Mouse (Mus musculus): Measurements from ENCODE around the gene Gins2. TPM values are rescaled to one million over a fixed set of nuclear protein-coding genes. Genes with fewer than 3 reads are reported as not detected.

The Gins2 gene
- polyA plus RNA-seq, 1 experiment, result 6.9 TPM

GRCm38 (mm10) chr8:120529226-120529625 is 59.9 kb downstream of the Gins2 start:
- WGBS, result 38% methylated on average over 7 of the region's 7 CpGs
- Histone ChIP-seq H3K4me3 (ENCODE audit: insufficient read depth, low read depth, low read length) (no peak overlapping the region), H3K27ac (ENCODE audit: insufficient read depth, low read depth, low read length) (no peak overlapping the region), H3K36me3 (ENCODE audit: control insufficient read depth, insufficient read depth, low read length) (no peaks in the 10 kb centered on the region), H3K27me3 (replicated peaks; ENCODE audit: control insufficient read depth, insufficient read depth, low read length) (no peaks in the 10 kb centered on the region), H3K4me1 (ENCODE audit: control insufficient read depth, insufficient read depth, low read length) (peaks cover 16% of the 10 kb centered on the region)
- peak; percentile 72 for DNase-seq
- TF ChIP-seq POLR2A (IDR thresholded peaks at IDR 0.05; ENCODE audit: low read depth, low read length), result no peak
- TF ChIP-seq CTCF (conservative IDR thresholded peaks at IDR 0.05; ENCODE audit: insufficient read depth, insufficient read length, low read depth, low read length), result no peak

Other genes with a start within 250 kb of the Gins2 start
- 4.6 and 6.8 TPM in 2 replicates for gene 1190005I06Rik, start 58.3 kb upstream of the Gins2 start, polyA plus RNA-seq (2012; rRNA removed)
- 1.6 TPM in 1 of 2 replicates, not detected in the other for gene Gm27021, start 78.8 kb upstream of the Gins2 start, polyA plus RNA-seq (2012; rRNA removed)
- 2,823 and 3,733 TPM in 2 replicates for gene Cox4i1, start 78.9 kb upstream of the Gins2 start, polyA plus RNA-seq (2012; rRNA removed)
- gene Emc8, start 79.3 kb upstream of the Gins2 start, polyA plus RNA-seq (2012; rRNA removed), result 67.0 and 67.8 TPM in 2 replicates
- gene Irf8, start 147.1 kb upstream of the Gins2 start, polyA plus RNA-seq (2012; rRNA removed), result 12.3 and 16.7 TPM in 2 replicates